8 mouse cellular contexts compared by ENCODE assay signal in the genomic region with DNA sequence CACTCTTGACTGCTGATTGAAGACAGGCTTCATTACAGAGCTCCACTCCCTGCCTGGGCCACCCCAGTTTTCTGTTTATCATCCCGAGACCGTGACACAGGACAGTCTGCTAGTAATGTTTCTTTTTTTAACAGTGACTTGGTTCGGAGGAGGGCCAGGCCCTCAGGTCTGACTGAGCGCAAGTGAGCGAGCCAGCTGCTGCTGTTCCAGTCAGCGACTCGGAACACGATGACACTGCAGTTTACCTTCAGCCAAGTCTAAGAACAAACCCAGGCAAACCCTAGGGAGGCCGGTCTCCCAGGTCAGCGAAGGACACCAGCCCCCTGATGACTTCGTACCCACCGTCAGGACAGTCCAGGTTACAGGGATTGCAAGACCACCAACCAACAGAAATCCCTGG. TPM values are rescaled to one million over a fixed set of nuclear protein-coding genes. Genes with fewer than 3 reads are reported as not detected.
DNase-seq lines count a peak whose midpoint lies in the region.

No protein-coding gene starts in this region.

- intact Hi-C loops in heart, postnatal 36 days (cut with DNase I): loop anchor here (10.0 kb wide), 1 partner anchor 657 kb away; no protein-coding TSS in a partner anchor

- peak; percentile 97 for DNase-seq in heart, adult 11 months
- no peak for DNase-seq in heart, postnatal 36 days
- DNase-seq in gastrocnemius, postnatal 25 days: peak; percentile 82
- DNase-seq in kidney, adult 11 months: peak; percentile 81
- peak; percentile 50 to 74 for DNase-seq in kidney, postnatal 4 days
- DNase-seq in adrenal gland, postnatal 36 days: no peak
- DNase-seq in cerebellum, postnatal 36 days: no peak
- no peak for DNase-seq in adrenal gland, adult 8-10 months

RNA-seq across cellular contexts. Expression of a gene that starts 12.2 kb away (rescaled TPM):
- 100 to 1,000 TPM; 247 to 253 TPM for total RNA-seq in heart, postnatal 36 days (2021)
- 100 to 1,000 TPM; 669 to 811 TPM for total RNA-seq in gastrocnemius, postnatal 25 days (2021)
- total RNA-seq in adrenal gland, postnatal 36 days (2021): 100 to 1,000 TPM; 283 to 288 TPM
- 100 to 1,000 TPM; 239 to 338 (median 269) TPM for total RNA-seq in adrenal gland, adult 8-10 months (2022)

RNA-seq across cellular contexts. Expression of a gene that starts 12.3 kb away (rescaled TPM):
- under 1 TPM in 1 of 2 experiments, not detected in 1; 0.25 TPM for total RNA-seq in heart, postnatal 36 days (2021)
- total RNA-seq in gastrocnemius, postnatal 25 days (2021): under 1 TPM in 1 of 2 experiments, not detected in 1; 0.18 TPM
- under 1 TPM in 1 of 2 experiments, not detected in 1; 0.50 TPM for total RNA-seq in adrenal gland, postnatal 36 days (2021)
- under 1 TPM in 3 of 4 experiments, not detected in 1; 0.27 to 0.43 (median 0.28) TPM for total RNA-seq in adrenal gland, adult 8-10 months (2022)

RNA-seq across cellular contexts. Expression of a gene that starts 48.3 kb away (rescaled TPM):
- 10 to 100 TPM; 13.7 to 19.6 TPM for total RNA-seq in heart, postnatal 36 days (2021)
- total RNA-seq in gastrocnemius, postnatal 25 days (2021): 10 to 100 TPM; 16.0 to 17.9 TPM
- total RNA-seq in adrenal gland, postnatal 36 days (2021): 10 to 100 TPM; 42.6 to 82.9 TPM
- 10 to 100 TPM; 17.9 to 44.0 (median 29.8) TPM for total RNA-seq in adrenal gland, adult 8-10 months (2022)

Comparison
In these comparisons a context has a peak if more than half of its experiments do, and no peak if none do; other contexts are left out.
1. DNase-seq: peak in heart, adult 11 months (single experiment), gastrocnemius, postnatal 25 days (single experiment), kidney, adult 11 months (single experiment) and kidney, postnatal 4 days (2 of 2); none in heart, postnatal 36 days (0 of 2), adrenal gland, postnatal 36 days (0 of 2), cerebellum, postnatal 36 days (0 of 2) and adrenal gland, adult 8-10 months (single experiment).